Mouse (Mus musculus) CD4-positive, CD25-positive, alpha-beta regulatory T cell, adult 4 months (primary cell): ENCODE measurements around the gene Espn. TPM values are rescaled to one million over a fixed set of nuclear protein-coding genes. Genes with fewer than 3 reads are reported as not detected.

Experiments used
- ATAC-seq: one replicate; pipeline ENCODE4 v1.8.0; 2017
- polyA plus RNA-seq, 2 experiments: library from polyadenylated mRNA; unstranded; fragments of 100-300 nt; shearing (Covaris generic); gene quantifications; one replicate each; pipeline ENCODE4 v1.2.1; 2017

Espn gene
- polyA plus RNA-seq, 2 experiments from 2014 or later: 9.5 to 9.9 TPM

DNA sequence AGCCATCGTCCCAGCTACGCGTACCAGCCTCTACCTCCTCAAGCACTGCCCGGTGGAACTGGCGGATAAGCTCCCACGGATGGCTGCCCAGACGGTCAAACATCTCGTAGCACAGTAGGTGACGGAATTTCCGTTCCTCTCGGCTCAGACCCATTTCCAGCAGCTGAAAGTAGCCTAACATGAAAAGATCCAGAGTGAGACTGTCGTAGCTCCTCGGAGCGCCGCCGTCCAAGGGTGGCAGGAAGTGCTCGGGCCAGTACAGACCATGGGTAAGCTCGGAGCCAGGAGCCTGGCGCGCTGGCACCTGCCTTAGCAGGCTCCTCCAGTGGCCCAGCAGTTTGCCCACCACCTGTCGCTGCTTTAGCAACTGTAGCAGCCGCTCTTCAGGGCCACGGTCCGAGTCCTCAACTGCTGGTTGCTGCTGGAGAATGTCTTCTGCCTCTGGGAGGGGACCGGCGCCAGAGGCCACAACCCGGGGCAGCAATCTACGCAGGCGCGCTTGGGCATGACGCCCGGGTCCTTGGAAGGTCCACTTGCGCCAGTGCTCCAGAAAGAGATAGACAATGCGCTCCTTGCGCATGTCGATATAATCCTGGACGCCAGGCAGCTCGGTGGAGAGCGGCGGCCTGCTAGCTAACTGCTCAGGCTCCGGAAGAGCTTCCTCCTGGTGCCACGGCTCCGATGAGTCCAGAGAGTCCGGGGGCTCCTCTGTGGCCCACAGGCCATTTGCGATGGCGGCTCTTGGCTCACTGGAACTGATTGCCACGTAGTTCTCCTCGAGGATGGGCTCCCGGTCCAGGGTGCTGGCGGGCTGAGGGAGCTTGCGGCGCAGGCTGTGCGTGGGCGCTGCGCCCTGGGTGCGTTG is 26.8 kb downstream of the Espn start:
- peak; percentile 36 for ATAC-seq

DNA sequence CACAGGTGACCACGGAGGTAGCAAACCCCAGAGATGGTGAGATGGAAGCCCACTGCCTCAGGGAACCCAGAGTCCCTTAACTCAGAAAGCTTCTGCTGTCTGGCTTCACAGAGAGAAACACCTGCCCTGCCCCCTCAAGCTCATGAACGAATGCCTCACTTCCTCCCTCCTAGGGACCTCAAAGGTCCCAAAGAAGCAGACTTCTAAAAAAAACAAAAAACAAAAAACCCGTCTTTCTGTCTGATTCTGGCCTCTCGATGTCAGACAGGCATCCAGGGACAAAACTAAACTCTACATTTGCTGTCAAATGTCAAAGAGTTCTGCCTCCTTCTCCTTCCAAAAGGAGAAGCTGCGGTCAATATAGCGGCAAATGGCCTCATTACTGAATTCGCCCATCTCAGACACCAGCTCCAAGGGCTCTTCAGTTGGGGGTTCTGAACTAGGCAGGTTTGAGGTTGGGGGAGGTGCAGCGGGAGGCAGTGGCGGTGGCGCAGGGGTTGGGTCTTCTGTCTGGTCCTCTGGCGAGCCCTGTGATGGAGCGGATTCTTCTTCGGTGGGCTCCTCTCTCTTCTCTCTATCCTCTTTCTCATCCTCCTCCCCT is 27.7 kb downstream of the Espn start:
- ATAC-seq: no peak

DNA sequence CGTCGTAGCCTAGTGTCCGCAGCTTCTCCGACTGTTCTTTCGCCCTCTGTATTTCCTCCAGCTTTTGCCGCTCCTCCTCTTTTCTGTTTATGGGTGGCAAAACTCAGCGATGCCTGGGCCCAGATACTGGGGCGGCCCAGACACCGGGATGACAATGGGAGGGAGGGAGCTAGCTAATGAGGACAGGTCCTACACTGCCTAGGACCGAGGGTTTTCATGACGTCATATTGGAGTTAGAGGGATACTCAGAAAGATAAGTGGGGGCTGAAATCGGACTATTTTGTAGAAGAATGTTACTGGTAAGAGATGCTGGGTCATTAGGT is 31.0 kb downstream of the Espn start:
- no peak for ATAC-seq

DNA sequence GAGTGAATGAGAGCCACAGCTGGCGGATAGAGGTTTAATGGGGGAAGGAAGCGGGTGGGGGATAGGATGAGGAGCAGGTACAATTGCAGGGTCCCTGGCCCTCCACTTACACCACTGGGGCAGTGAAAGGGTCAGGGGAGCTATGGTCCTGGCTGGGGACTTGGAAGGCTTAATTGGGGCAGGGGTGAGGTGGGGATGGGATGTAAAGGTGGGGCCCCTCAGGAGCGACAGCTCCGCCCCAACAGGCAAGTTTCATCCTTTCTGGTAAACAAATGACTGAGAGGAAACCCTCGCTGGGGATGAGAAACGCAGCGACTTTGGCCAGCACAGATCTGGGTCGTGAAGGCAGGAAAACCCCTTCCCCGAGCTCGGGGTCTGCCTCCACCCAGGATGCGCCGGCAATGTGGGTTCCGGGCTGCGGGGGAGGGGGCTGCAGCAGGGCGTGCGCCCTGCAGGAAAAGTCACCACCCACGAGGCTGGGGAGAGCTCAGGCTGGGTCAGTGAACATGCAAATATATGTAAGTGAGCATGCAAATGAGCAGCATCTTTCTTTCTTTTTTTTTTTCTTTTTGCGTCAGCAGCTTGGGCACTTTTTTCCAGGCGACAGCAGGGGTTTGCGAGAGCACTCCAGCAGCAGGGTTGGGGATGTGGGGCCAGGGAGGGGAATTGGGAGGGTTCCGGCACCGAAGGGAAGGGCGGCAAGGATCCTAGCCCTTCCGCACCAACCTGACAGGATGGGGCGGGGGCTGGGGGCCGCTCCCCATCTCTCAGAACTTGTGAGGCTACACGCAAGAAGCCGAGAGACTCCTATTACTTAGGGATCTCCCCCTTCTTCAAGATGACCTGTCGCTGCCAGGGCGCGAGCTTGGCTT is 31.6 kb downstream of the Espn start:
- peak; percentile 62 for ATAC-seq

DNA sequence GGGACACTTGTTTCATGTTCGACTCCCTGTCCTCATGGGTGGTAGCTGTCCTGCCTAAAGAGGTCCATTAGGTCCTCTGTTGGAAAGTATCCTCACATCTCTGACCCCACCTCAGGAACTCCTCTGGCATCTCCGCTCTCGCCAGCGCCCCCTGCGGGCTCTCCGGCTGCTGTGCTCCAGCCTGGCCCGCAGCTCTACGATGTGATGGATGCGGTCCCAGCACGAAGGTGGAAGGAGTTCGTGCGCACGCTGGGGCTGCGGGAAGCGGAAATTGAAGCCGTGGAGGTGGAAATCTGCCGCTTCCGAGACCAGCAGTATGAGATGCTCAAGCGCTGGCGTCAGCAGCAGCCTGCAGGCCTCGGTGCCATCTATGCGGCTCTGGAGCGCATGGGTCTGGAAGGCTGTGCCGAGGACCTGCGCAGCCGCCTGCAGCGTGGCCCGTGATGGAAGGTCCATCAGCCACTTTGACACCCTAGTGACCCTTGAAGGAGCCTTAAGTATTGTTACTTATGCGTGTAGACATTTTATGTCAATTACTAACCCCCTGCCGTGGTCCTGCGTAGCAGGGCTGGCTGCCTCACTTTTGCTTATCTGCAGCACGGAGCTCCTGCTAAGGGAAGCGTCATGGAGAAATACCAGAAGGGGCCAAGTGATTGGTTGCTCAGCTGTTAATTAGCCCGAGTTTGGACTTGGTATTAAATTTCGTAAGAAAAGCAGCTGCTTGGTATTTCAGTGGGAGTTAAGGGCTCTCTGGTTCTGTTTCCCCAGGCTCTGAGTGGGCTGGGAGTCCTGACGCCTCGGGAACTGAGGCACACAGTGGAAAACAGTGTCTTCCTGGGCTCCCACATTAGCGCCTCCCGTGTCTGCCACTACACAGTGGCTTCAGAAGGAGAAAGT is 32.5 kb downstream of the Espn start:
- no peak for ATAC-seq

DNA sequence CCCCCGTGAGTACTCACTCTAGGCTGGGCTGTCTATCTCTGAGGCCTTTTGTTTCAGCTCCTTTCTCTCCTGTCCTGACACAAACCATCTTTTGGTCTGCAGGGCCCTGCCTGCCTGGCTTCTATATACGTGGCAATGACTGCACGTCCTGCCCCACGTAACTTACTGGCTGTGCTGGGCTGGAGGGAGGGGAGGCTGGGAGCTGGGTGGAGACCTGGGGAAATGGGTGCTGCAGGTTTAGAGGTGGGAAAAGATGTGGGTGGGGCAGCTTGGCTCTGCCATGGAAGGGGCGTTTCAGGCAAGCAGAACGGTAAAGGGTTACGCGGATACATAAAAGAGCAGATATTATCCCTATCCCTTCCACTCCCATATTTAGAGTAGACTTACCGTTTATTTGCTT is 34.6 kb downstream of the Espn start:
- ATAC-seq: no peak

DNA sequence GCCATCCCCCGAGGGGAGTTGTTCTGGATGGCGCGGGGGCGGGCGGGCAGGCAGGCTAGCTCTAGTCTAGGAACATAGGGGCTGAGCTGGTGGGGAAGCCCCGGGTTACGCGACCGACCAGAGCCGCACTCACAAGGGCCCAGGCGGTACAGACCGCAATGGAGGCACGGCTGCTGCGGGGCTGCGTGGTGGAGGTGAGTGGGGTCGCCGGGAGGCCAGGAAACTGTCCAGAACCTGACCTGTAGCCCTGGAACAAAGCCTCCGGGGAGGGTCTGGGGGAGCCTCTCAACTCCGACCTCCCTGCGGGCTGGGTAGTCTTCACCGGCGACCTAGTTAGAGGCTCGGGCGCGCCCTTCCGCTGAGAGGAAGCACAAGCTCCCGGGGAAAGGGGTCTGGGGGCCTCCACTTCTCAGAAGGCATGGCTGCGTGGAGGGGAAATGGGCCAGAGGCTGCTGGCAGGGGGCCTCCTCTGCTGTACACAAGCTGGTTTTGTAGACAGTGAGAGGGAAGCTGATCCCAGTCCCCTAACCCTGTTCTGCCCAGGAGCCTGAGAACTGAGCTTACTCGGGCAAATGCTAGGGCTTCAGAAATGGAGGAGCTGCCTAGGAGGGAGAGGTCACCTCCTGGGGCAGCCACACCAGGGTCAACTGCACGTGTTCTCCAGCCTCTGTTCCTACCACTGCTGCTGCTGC is 36.1 kb downstream of the Espn start, which contains the start of gene Tnfrsf25:
Gene Tnfrsf25 (plus strand): TSS at position 14 of the 692 bp plus-strand sequence.
- ATAC-seq: peak; percentile 59

DNA sequence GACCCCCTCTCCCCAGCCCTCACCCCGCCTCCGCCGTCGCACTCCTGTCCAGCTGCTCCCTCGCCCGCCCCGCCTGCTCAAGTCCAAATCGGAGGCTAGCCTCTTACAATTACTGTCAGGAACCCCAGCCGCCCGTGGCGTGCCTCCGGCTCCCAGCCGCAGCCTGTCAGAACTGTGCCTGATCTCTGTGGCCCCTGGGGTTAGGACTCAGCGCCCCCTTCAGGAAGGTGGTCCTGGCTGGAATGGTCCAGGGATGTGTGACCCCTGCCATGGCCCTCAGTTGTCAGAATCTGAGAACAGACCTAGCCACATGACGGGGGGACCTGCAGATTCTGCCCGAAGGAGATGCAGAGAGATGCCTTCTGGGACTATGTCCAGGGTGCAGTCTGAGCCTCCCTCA is 38.1 kb downstream of the Espn start:
- ATAC-seq: no peak

DNA sequence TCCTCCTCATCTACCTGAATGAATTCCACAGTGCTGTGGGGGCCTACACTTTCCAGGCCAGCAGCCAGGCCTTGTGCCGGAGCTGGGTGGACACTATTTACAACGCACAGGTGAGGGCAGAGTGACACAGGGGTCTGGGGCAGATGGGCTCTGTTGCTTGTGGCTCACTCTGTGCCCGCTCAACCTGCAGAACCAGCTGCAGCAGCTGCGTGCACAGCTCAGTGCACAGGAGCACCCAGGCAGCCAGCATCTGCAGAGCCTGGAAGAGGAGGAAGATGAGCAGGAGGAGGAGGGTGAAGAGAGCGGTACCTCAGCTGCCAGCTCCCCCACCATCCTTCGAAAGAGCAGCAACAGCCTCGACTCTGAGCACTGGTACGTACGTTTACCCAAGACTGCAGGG is 39.8 kb downstream of the Espn start:
- ATAC-seq: no peak

DNA sequence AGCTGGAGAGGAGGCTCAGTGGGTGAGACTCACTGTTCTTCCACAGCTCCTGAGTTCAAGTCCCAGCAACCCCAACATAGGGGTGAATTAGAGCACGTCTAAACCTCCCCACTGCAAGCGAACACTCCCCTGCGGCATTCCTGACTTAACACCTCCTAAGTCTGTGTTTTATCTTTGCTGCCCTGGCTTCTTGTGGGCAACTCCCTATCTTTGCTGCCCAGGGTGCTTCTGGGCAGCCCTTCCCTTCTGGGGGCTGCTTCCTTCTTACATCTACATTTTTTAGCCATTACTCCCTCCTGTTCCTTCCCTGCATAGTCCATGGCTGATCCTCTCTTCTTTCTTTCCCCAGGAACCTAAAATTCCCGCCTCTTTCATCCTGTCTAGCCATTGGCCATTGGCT is 41.5 kb downstream of the Espn start:
- no peak for ATAC-seq

DNA sequence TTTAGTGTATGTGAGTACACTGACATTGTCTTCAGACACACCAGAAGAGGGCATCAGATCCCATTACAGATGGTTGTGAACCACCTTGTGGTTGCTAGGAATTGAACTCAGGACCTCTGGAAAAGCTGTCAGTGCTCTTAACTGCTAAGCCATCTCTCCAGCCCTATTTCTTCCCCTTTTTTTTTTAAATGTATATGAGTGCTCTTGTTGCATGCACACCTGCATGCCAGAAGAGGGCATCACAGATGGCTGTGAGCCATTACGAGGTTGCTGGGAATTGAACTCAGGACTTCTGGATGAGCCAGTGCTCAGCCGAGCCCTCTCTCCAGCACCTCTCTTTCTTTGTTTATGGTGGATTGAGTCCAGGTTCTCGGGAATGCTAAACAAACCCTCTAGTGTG is 42.7 kb downstream of the Espn start:
- no peak for ATAC-seq

DNA sequence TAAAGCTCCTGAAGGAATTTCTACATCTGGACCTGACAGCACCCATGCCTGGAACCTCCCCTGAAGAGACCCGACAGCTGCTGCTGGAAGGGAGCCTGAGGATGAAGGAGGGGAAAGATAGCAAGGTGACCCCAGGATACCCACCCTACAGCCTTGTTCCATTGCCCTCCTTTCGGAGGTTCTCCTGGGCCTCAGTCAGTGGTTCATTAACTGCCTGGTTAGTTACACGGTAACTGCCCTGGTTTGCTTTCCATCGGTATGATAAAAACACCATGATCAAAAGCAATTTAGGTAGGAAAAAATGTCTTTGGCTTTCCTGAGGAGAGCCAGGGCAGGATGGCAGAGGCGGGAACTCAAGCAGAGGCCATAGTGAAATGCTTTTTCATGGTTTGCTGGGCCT is 43.5 kb downstream of the Espn start:
- no peak for ATAC-seq

DNA sequence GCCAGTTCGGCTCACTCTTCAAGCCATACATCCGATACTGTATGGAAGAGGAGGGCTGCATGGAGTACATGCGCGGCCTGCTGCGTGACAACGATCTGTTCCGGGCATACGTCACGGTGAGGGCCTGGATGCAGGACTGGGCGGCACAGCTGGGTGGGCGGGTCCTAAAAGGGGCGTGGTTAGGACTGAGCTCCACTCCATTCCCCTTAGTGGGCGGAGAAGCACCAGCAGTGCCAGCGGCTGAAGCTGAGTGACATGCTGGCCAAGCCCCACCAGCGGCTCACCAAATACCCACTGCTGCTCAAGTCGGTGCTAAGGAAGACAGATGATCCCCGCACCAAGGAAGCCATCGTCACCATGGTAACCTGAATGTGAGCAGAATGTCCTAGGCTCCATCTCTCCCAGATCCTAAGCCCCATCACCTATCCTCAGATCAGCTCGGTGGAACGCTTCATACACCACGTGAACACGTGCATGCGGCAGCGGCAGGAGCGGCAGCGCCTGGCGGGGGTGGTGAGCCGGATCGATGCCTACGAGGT is 44.1 kb downstream of the Espn start:
- peak; percentile 31 for ATAC-seq

DNA sequence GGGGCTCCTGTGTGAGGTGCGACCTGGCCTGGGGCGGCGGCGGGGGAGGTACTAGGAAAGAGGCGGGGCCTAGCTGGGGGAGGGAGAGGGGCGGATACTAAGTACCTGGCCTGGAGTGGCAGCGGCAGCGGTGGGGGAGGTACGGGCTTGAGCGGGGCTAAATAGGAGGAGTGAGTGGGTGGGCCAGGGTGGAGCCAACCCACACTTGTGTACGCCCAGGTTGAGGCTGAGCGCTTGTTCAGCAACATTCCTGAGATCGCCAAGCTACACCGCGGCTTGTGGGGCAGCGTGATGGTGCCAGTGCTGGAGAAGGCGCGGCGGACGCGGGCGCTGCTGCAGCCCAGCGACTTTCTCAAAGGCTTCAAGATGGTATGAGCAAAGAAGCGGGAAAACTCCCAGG is 44.7 kb downstream of the Espn start:
- ATAC-seq: no peak

DNA sequence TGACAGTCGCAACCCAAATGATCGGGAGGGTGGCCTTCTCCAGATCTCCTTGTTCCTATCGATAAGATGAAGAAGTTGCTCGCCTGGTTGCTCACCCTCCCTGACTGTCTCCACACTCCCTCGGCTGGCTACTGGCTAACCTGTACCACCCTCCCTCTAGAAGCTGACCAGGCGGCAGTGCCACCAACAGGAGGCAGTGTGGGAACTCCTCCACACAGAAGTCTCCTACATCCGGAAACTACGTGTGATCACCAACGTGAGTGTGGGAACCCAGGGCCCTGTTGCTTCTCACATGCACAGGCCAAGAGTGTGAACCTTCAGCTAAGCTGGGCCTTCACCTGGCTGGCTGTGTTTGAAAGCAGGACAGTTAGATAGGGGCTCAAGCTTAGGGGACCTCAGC is 45.4 kb downstream of the Espn start:
- ATAC-seq: no peak

DNA sequence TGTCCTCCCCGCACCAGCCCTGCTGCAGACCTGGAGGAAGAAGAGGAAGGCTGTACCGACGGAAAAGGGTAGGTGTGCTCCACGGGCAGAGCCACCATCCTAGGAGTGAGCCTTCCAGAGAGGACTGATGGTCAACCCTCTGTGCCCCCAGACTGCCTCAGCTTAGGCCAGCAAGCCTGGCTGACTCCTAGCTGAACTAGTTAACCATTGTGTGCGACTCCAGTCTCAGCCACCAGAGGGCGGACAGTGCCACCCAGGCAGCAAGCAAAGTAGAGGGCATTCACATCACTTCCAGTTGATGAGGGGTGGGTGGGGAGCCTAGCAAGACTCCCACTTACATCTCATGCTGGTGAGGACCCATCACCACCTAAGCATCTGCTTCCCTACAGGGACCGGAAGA is 49.1 kb downstream of the Espn start:
- ATAC-seq: peak; percentile 90

DNA sequence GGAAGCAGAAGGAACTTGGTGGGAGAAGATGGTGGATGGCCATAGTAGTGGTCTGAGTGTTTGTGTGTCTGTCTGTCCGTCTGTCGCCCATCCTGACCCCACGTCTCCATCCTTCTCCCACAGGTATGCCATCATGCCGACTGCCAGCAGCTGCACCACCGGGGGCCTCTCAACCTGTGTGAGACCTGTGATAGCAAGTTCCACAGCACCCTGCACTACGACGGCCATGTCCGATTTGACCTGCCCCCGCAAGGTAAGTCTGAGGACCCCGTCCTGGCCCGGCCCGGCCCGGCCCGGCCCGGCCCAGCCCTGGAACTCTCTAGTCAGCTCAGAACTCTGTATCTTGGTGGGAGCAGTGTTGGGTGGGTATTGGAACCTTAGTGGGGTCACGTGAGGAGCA is 50.2 kb downstream of the Espn start:
- no peak for ATAC-seq

DNA sequence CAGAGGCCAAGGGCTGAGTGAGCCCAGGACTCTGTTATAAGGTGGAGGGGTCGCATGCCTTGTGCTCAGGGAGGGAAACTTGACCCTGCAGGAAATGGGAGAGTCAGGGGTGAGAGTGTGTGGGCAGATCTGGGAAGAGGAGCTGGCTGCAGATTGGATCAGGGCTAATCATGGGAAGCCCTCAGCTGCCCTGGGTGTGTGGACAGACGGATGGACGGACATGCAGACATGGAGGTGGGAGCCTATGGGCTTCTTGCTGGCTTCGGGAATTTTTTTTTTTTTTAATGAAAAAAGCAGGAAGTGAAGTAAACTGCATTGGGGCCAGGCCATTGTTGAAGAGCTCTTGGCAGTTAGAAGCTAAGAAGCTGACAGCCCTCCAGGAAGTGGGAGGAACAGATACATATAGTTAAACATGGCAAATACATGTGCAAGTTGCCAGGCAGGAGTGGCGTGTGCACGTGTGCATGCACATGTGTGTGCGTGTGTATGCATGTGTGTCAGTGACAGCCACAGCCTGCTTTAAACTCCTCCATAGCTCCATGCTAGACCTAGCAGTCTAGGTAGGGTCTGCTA is 51.0 kb downstream of the Espn start:
- ATAC-seq: no peak

DNA sequence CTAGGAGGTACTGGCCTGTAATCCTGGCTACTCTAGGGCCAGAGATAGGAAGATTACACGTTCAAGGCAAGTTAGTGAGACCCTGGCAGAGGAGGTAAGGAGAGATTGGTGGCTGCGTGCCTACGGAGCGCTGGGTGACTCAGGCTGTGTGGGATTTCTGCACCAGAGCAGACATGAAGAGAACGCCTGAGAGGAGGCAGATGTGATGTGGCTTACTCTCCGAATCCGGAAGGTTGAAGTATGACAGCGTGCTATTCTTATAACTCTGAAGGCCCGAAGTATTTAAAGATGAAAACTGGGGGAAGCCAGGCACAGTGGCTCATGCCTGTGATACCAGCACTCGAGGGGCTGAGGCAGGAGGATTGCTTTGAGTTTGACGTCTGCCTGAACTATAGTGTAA is 51.6 kb downstream of the Espn start:
- no peak for ATAC-seq

DNA sequence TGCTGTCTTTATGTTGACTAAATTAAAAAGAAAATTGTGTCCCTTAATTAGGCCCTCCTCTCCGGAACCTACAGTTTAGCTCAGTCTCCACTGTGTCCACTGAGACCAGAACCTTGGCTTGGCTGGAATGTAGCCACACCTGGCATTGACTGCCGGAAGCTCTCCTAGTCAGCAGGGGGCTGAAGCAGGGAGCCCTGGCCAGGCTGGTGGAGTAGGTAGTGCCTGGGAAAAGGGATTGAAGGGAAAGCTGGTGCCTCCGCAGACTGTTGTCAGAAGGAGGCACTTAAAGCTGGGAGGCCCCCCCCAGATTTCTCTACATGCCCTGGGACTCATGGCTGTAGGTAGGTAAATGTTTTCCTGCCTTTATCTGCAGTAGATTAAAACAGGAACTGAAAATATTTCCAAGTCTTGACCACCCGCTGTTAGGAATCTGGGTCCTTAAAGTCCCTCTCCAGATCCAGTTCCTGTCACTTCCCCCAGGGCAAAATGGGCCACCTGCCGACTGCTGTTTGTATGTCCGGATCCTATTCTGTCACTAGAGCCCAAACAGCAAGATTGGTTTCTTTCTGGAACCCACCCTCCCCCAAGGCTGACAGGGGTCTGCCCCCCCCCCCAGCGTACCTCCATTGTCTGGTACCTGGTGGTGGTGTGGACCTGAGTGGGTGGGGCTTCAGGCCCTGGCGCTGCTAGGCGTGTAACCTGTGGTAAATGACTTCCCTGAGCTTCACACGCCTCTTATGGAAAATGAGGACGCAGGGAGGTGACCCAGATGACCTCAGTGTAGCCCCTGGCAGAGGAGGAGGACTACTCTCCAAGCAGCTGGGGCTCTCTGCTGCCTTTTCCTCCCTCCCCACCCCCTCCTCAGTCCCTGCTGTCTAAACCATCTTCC is 54.0 kb downstream of the Espn start:
- ATAC-seq: no peak
